Mouse (Mus musculus) spleen, adult 12 weeks (tissue): ENCODE measurements around the gene Med9.

Experiments
- DNase-seq: peaks from one replicate; pipeline ENCODE4 v3.0.0; 2022; ENCODE audit warnings: low spot score

Gene Med9

DNA sequence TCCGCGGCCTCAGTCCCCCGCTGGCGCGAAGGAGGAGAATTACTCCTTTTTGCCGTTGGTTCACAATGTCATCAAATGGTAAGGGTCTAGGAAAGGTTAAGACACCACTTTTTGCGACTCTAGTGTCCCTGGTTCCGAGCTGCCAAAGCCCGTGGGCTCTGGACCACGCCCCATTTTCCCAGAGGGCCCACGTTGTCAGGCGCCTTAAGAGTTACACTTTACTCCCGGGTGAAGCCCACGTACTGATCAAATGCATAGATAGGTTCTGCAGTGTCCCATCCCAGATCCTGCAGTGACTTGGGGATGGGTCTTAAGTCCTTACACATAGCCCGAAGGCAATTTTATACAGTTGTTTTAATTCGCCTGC, 378 bp downstream of the Med9 start:
- DNase-seq, result peak; percentile 19

DNA sequence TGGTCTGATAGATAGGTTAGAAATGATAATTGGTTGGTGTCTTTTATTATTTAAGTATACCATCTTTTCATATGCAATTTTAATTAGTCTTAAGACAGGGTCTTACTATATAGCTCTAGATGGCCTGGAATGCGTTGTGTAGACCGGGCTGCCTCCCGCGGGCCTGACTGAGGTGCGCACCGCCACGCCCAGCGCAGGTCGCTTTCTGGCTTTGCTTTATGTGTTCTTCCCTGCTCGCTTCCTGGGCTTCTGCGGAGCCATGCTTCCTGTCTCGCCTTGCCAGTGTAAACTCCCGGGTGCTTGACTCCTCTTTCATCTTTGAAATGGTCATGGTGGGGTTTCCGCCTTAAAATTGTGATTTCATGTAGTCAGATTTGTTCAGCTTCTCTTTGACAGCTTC, 4.9 kb downstream of the Med9 start:
- DNase-seq, result no peak

DNA sequence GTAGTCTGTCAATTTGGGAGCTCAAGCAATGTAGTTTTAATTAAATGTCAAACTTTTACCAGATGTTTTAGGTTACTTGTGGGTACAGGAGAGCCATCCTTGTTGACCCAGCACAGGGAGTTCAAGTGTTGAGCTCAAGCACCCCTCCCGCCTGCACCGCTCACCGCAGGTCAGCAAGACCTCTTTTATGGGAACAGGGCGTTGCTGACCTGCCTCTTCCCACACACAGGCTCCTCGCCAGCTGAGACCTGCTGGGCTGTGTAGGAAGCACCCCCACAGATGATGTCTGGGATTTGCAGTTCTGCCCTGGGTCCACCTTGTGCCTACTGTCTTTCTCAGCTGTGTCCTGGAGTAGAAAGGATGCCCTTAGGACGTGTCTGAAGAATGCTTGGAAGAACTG, 8.7 kb downstream of the Med9 start:
- no peak for DNase-seq

DNA sequence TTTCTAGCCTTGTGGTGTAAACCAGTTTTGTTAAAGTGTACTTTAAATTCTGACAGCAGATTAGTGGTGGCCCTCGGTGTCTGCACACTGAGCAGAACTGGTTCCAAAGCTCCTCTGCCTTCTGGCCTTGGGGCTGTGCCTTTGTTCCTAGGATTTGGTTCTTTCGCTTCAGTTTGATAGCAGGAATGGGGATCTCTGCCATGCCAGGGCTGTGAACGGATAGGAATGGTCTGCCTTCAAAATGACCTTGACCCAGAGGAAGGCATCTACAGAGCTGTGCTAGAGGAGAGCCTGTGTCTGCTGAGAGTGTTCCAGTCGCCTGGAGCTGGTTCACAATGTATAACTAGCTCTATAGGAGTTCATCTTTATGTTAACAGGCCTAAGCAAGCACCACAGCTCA, 11.4 kb downstream of the Med9 start:
- DNase-seq, result no peak

DNA sequence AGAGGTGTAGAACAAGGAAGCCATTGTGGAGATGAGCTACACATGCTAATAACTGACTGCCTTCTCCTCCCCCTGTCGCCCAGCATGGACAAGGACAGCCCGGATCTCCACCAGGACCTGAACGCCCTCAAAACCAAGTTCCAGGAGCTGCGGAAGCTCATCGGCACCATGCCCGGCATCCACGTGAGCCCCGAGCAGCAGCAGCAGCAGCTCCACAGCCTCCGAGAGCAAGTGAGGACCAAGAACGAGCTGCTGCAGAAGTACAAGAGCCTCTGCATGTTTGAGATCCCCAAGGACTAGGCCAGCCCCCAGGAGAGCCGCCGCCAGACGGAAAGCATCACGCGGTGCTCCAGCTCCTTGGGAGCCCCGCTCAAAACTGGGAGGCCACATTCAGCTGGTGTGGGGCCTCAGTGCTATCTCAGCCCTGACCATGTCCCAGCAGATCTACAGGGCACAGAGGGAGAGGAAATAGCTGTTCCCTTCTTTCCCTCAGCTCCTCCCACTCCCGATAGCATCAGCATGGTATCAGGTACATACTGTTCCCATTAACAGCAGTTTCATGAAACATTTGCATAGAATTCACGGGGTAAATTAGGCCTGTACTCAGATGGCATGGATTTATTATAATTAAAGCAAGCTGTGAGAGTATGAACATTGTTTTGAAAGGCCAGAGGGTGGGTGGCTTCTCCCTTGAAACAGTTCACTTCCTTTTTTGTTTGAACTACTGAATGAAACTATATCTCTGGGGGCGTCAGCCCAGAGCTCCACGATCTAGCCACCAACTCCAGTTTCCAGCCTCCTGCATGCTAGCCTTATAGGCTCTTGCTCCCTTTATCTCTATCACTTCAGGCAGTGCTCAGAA, 12.7 kb downstream of the Med9 start:
- no peak for DNase-seq

DNA sequence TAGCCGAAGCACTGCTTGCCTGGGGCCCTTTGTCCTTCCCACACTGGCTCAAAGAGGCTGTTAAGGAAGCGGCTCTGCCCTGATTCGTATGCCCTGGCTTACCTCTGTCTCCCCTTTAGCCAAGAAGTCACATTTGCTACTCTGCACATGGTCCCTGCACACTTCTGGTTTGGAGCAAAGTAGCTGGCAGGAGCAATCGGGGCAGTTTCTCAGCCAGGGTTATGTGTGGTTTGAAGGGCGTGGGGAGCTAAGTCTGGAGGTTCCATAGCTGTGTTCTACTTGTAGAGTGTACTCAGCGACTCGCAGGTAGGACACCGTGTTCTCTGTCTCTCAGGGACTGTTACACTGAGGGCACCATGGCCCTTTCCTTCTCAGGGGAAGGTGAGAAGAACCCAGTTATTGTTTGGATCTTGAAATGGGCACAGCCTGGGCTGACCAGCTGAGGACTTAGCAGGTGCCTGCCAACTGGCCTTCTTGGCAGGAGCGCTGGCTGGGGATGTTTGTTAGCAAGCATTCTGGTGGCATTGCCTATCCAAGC, 13.4 kb downstream of the Med9 start:
- no peak for DNase-seq

DNA sequence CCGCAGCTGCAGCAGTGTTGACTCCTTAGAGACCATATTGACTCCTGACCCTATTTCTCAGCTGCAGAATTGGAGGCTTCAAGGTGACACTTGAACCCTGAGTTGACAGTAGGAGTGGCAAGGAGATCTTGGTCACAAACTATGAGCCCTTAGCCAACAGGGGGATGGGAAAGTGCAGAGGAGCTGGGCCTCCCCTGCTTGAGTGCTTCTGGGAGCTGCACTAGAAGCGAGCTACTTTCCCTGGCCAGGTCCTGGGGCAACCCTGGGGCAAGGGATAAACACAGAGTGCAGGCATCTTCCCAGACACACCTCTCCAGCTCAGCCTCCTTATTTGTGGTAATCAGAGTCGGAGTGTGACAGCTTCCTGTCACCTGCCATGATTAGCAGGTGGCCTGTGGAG, 14.6 kb downstream of the Med9 start:
- DNase-seq, result no peak

DNA sequence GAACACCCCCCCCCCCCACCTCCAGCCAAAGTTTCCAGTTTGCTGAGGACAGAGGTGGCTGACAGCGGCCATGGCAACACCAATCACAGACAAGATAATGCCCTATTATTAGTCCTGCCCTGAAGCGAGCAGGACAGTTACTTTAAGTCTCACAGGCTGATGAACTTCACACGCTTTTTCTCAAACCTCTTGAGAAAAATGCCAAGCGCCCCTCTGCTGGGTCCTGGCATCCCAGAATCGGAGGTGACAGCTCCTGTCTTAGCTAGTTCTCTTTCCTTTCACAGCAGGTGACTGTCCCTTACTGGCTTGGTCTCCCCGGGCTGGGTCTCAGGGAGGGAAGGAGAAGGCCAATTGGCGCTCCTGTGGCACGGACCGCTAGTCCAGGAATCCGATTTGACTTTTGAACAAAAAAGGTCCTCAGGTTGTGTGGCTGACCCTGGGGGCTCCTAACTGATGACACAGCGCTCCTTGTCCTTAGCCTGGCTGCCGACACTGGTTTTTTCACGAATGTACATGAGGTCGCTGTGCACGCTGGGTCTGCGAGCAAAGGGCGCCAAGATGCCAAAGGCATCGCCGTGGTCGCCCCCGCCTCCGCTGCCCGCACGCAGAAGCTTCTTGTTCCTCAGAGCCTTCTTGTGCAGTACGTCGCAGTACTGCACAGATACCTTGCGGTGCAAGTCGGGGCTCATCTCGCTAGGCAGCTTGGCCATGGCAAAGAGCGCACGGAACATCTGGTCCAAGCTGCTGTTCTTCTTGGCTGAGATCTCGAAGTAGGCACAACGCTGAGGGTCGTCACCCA, 15.6 kb downstream of the Med9 start:
- DNase-seq, result no peak

DNA sequence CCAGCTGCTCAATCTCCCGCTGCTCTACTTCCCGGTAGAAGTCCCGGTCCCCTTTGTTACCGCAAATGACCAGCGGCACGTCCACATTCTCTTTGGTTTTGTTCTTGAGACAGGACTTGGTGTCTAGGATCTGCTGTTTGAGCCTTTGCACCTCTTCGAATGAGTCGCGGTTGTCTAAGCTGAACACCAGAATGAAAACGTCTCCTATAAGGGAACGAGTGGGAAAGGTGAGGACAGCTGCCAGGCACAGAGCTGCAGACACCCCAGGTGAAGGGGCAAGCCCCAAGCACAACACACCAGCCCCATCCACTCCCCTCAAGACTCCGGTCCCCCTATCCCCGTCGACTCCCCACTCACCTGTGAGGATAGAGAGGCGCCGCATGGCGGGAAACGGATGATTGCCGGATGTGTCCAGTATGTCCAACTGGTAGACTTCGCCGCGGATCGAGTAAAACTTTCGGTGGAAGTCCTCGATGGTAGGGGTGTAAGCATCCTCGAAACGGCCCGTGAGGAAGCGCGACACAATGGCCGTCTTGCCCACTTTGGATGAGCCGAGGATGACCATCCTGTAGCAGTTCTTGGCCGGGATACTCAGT, 16.3 kb downstream of the Med9 start:
- no peak for DNase-seq

DNA sequence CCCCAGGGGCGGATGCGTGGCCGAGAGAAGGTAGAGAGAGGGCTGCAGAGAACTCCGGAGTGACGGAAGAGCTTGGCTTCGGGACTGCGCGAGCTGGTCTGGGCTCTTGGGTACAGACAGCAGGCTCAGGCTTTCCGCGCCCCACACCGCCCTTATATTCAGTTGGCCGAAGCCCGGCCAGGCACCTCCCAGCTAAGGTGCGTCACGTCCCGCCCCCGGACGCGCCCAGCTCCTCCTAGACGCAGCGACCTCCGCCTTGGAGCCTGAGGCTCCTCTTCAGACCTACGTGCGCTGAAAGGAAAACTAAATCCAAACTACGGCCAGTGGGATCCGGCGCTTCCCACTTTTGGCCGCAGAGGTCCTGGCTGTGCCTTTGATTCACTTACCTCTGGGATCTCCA, 16.8 kb downstream of the Med9 start, which contains the start of gene Rasd1:
Gene Rasd1 (minus strand): TSS at position 127 of the 400 bp plus-strand sequence.
- peak; percentile 61 for DNase-seq

DNA sequence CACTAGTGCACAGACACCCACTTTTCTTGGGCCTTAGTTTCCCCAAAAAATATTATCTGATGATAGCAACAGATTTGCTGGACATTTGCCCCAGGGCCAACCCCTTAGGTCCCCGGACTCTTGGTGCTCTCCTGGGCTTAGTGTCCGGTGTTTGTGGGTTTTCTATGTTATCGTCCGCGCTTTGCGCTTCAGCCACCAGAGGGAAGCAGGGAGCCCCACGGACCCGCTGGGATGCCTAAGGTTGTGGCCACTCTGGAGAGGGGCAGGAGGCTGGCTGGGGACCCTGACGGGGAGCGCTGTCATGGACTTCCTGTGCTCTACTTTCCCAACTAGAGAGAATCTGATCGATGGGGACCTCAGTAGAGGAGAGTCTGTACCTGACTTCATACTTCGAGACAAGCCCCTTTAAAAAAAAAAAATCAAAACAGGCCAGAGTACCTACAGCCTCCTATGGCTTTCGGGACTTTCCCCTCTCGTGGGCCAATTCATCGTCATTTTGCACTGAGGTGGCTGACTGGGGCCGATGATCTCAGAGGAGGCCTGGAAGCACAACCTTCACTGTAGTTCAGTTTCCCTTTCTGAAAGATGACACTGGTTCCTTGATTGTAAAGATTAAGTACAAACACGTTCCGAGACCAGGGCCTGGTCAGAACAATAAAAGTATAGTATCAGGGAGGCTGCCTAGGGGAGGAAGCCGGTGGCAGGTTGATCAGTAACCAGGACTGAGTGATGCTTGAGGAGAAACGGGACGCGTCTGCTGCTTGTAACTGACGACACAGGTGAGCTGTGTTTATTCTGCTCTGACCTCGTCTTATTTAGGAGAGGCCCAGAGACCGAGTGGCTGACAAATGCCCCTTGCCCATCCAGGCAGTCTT, 17.5 kb downstream of the Med9 start:
- peak; percentile 50 for DNase-seq

DNA sequence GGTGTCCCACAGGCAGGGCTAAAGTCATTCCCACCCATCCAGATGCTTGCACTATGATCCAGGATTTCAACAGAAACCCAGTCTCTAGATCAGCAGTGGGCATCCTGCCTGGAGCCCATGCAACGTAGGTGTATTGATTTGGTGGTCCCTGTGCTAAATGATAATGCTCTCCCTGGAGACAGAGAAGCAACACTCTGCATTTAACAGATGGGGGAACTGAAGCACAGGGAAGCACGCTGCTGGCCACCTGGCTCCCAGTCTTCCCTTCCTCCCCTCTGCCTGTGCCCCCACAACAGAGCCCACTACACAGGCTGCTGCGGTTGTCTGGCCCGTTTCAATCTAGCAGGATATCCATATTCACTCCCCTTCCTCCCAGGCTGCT, 18.1 kb downstream of the Med9 start:
- no peak for DNase-seq

DNA sequence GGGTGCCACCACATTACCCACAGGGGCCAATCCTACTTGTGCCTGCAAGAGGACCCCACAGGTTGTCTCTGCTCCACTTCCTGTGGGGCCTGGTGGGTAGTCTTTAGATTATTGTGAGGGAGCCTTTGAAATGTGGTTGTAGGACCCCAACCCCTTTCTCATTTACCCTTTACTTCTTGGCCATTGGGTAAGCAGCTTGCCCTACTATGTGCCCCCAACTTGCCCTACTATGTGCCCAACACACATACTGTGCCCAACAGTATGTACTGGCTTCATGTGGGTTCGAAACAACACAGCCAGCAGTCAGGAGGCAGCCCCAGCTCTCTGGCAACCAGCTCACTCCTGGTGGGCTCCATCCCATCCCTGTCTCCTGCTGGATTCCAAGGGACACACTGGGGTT, 19.8 kb downstream of the Med9 start:
- no peak for DNase-seq

DNA sequence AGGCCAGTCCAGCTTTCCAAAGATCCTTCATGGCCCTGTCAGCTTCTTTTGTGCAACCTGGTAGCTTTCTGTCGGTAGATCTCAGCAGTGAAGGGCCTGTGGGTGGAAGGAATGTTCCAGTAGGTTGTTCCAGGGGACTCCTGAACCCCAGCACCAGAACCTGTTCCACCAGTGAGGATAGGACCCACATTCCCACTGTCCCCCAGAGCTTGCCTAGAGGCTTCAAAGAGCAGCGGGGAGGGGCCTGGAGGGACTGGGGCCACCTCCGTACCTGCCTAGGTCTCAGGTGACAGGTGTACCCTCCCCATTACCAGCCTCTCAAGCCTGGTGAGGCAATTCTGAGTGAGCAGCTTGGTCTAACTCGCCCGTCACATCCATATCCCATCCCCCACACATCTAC, 22.8 kb downstream of the Med9 start:
- DNase-seq, result no peak

DNA sequence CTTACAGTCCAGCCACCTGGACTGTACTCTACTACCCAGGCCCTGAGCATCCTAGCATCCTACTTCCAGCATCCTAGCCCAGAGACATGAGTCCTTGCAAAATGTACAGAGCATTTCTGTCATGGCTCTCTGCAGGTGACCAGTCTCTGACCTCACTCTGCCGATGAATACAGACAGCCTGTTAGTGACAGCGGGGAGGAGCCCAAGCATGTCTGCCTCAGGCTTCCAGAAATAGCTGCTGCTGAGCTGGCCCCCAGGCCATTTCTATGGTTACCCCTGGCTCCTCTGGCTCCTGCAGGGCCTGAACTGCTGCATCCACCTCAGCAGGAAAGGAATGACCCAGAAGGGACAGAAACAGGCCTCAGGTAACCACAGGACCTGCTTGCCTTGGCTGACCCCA, 23.7 kb downstream of the Med9 start:
- no peak for DNase-seq

DNA sequence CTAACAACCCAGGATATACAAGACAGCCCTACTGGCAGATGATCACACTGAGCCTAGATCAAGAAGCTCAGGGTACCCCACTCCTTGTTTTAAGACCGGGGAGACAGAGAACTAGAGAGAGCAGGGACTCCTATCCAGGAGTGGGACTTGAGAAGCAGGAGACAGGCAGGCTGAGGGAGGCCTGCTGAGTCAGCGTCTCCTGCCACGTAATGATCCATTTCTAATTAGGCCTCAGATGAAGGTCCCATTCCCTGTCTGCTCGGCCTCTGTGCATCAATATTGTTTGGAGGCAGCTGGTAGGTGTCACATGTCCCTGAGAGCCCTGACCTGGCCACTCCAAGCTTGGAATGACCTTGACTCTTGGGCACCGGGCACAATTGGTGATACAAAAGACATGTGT, 25.4 kb downstream of the Med9 start:
- DNase-seq, result no peak

DNA sequence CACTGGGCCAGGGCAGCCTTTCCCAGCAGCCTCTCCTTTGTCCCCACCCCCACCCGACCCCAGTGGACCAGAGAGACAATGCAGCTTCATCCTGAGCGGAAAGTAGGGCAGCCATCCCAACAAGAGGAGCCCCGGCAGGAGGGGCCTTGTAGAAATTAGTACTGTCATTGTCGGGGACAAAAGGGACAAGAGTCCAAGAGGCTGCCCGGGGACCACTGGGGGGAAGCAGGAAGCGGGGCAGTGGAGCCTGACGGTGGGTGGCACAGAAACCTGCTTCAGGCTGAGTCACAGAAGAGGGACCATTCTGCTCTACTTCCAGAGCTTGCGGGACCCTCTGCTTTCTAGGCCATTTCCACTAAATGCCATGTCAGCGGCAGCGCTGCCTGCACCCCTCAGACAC, 27.2 kb downstream of the Med9 start:
- DNase-seq, result no peak

DNA sequence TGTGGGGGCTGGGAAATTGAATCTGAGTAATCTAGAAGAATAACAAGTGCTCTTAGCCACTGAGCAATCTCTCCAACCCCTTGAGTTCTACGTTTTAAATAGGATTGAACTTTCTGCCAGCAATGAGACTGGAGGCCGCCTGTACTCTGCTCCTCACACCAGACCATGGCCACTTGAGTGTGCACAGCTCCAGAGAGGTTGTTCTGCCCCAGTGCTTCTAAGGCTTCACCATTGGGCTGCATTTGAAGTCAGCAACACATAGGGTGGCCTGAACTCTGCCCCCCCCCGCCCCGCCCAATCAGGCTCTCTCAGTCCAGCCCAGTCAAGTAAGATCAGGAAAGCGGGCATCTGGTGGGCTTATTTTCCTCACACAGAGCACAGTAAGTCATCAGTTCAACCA, 29.8 kb downstream of the Med9 start:
- no peak for DNase-seq

DNA sequence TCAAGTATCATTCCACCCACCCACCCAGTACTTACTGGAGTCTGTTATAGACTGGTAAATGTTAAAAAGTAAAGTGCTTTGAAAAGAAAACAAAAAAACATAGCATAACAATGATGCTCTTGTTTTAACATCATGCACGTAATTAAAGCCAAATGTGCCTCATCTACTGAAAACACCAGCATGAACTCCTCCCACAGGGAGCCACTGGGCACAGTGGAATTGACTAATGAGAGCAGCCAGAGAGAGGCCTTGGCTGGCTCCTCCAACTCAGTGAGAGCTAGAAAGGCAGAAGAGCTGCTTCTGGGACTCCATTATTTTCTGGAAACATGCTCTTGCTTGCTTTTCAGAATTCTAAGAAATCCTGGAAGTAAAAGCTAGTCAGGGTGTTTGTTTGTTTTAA, 41.4 kb downstream of the Med9 start:
- DNase-seq, result no peak

DNA sequence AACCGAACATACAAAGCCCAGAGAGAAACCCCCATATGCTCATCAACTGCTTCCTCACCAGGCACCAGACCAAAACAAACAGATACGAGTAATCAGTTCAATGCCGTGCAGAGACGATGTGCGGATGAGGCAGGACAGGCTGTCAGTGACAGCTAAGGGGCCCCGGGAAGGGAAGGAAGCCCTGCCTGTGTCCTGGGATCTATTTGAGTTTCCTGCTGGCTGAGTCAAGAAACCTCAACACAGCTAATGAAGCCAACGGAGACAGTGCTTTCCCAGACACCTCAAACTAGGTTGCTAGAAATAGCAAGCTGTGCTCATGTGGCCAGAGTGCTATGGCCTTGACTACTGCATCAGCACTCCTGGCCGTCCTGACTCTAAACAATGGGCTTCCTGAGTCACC, 43.4 kb downstream of the Med9 start:
- no peak for DNase-seq

DNA sequence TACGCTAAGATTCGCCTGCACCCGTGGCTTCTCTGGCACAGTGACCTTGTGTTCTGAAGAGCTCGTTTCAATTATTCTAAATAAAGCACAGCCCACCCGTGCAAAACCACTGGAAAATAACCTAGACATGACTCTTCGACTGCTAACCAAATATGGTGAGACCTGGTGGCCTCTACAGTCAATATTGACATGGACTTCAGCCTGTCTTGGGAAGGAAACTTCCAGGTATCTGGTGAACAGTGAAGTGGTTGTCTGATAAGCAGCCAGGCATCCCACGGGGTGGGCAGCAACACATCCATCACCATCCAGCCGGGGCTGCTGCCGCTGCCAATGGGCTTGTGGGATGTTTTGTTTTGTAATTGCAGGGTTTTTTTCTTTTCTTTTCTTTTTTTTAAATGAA, 46.3 kb downstream of the Med9 start:
- no peak for DNase-seq
